Mouse (Mus musculus) megakaryocyte progenitor cell, adult 5-6 weeks (primary cell): Measurements from ENCODE around the gene F7. TPM values are rescaled to one million over a fixed set of nuclear protein-coding genes. Genes with fewer than 3 reads are reported as not detected.

Source experiments
- ATAC-seq: replicated peaks from 2 replicates; pipeline ENCODE4 v1.8.0; 2016; ENCODE audit warnings: mild to moderate bottlenecking, moderate TSS enrichment, inconsistent platforms; ENCODE audit not compliant: poor library complexity
- total RNA-seq, 2 experiments: library from RNA; stranded (forward) in 1 of 2; stranded (reverse) in 1 of 2; fragments of 157-497, 149-512 nt in 1 of 2; fragments of 200-1000 nt in 1 of 2; gene quantifications; 2 replicates each; pipeline versions ENCODE4 v1.2.3 to v1.2.4; 2015 to 2017

F7 gene
- 0.15 and 0.72 TPM in 2 replicates for total RNA-seq (2015)
- total RNA-seq (2017): 0.44 and 0.79 TPM in 2 replicates

- ATAC-seq: no peak
Observed at GRCm38 (mm10) chr8:13025487-13026224, at the start of gene F7. Gene F7, plus strand, starts transcription at chr8:13026034.

GRCm38 (mm10) chr8:12976290-12976689, 49.5 kb upstream of the F7 start:
- ATAC-seq: peak; percentile 38

GRCm38 (mm10) chr8:12976723-12977122, 49.1 kb upstream of the F7 start:
- peak; percentile 32; the same call in 1 of the 2 replicates for ATAC-seq

GRCm38 (mm10) chr8:12977325-12977724, 48.5 kb upstream of the F7 start:
- ATAC-seq: peak; percentile 63

GRCm38 (mm10) chr8:12978308-12978707, 47.5 kb upstream of the F7 start:
- ATAC-seq: no peak

GRCm38 (mm10) chr8:12978726-12979125, 47.1 kb upstream of the F7 start:
- ATAC-seq: peak; percentile 82

GRCm38 (mm10) chr8:12983681-12984467, 42.0 kb upstream of the F7 start:
- peak; percentile 98 for ATAC-seq

- ATAC-seq: no peak
Observed at GRCm38 (mm10) chr8:12984601-12985243, 41.1 kb upstream of the F7 start.

GRCm38 (mm10) chr8:12985259-12985658, 40.6 kb upstream of the F7 start:
- no peak for ATAC-seq

- ATAC-seq: no peak
Observed at GRCm38 (mm10) chr8:12987571-12987970, 38.3 kb upstream of the F7 start.

- ATAC-seq: no peak
Observed at GRCm38 (mm10) chr8:12988722-12989430, 37.0 kb upstream of the F7 start.

GRCm38 (mm10) chr8:12991411-12991810, 34.4 kb upstream of the F7 start:
- ATAC-seq: no peak

GRCm38 (mm10) chr8:12994468-12994867, 31.4 kb upstream of the F7 start:
- ATAC-seq: no peak

GRCm38 (mm10) chr8:12995481-12995880, 30.4 kb upstream of the F7 start:
- no peak for ATAC-seq

GRCm38 (mm10) chr8:12996831-12997275, 29.0 kb upstream of the F7 start:
- ATAC-seq: no peak

- ATAC-seq: no peak
Observed at GRCm38 (mm10) chr8:12998331-12998730, 27.5 kb upstream of the F7 start.

- peak; percentile 23; the same call in 1 of the 2 replicates for ATAC-seq
Observed at GRCm38 (mm10) chr8:12999793-13000192, 26.0 kb upstream of the F7 start.

GRCm38 (mm10) chr8:13007458-13007857, 18.4 kb upstream of the F7 start:
- no peak for ATAC-seq

- peak; percentile 96 for ATAC-seq
Observed at GRCm38 (mm10) chr8:13010313-13010712, 15.5 kb upstream of the F7 start.

GRCm38 (mm10) chr8:13019560-13019959, 6.3 kb upstream of the F7 start:
- no peak for ATAC-seq

GRCm38 (mm10) chr8:13021830-13022229, 4.0 kb upstream of the F7 start:
- ATAC-seq: peak; percentile 81
